Mouse (Mus musculus): ENCODE results near the gene Prss22. TPM values are rescaled to one million over a fixed set of nuclear protein-coding genes. Genes with fewer than 3 reads are reported as not detected.

Prss22 gene
- polyA plus RNA-seq, 1 experiment from 2014 or later, result not detected

DNA sequence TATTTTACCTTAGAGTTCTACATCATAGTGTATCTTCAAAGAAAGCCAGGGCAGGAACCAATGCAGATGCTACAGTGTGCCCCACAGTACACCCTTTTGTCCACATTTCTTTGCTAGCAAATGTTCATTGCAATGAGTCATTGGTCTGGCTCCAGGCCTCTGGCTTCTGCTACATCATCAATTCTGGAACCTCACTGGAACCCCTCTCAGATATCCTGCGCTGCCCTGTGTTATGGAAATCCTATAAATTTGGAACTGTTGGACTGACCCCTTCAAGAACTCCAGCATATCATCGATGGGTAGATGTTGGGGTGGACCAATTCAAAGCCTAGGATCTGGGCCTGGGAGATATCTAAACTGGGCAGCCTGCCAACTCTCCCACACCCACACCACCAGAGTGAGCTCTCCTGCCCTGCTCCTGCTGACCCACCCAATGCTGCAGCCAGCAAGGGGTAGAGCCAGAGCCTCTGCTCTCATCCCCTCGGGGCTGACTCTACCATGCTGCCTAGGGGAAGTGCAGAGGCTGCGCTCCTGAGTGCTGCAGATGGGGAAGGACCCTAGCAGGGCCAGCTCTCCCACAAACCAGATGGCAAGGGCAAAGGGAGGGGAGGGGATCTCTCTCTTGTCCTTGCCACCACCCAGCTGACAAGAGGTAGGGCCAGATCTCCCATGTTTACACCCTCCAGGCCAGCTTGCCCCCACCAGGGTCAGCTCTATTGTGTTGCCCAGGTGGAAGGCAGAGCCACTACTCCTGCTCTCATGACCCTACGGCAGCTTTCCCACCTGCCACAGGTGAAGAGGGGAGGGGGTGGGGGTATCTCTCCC is 23.7 kb upstream of the Prss22 start:
- Histone ChIP-seq H3K27ac (ENCODE audit: low read depth, low read length) (no peak overlapping the region), H3K4me2 (ENCODE audit: low read depth, low read length) (no peak overlapping the region), H3K4me3 (ENCODE audit: low read depth, low read length) (no peak overlapping the region), H3K9me3 (ENCODE audit: control insufficient read depth, low read length) (no peaks in the 10 kb centered on the region), H3K9ac (replicated peaks; ENCODE audit: low read depth, low read length) (no peak overlapping the region), H3K27me3 (ENCODE audit: control insufficient read depth, insufficient read depth, low read length) (no peaks in the 10 kb centered on the region), H3K4me1 (ENCODE audit: control insufficient read depth, insufficient read depth, low read length) (no peaks in the 10 kb centered on the region), H3K36me3 (ENCODE audit: control insufficient read depth, insufficient read depth, low read length) (no peaks in the 10 kb centered on the region)
- 82% methylated on average over 5 of the region's 5 CpGs for WGBS
- no peak for ATAC-seq (ENCODE audit: low read depth)

- Histone ChIP-seq H3K9me3 (ENCODE audit: control insufficient read depth, low read length) (no peaks in the 10 kb centered on the region), H3K9ac (replicated peaks; ENCODE audit: low read depth, low read length) (no peak overlapping the region), H3K4me1 (ENCODE audit: control insufficient read depth, insufficient read depth, low read length) (no peaks in the 10 kb centered on the region), H3K4me2 (ENCODE audit: low read depth, low read length) (no peak overlapping the region), H3K36me3 (ENCODE audit: control insufficient read depth, insufficient read depth, low read length) (no peaks in the 10 kb centered on the region), H3K27me3 (ENCODE audit: control insufficient read depth, insufficient read depth, low read length) (no peaks in the 10 kb centered on the region), H3K4me3 (ENCODE audit: low read depth, low read length) (no peak overlapping the region), H3K27ac (ENCODE audit: low read depth, low read length) (no peak overlapping the region)
- WGBS, result 87% methylated on average over 6 of the region's 6 CpGs
- no peak for ATAC-seq (ENCODE audit: low read depth)
Observed at GRCm38 (mm10) chr17:24020696-24021095, 22.8 kb upstream of the Prss22 start.

- no peaks in the 10 kb centered on the region for H3K27me3 ChIP-seq (ENCODE audit: control insufficient read depth, insufficient read depth, low read length)
- no peak overlapping the region for H3K4me2 ChIP-seq (ENCODE audit: low read depth, low read length)
- H3K36me3 ChIP-seq (ENCODE audit: control insufficient read depth, insufficient read depth, low read length), result no peaks in the 10 kb centered on the region
- WGBS, result 26% methylated on average over 14 of the region's 14 CpGs
- no peaks in the 10 kb centered on the region for H3K9me3 ChIP-seq (ENCODE audit: control insufficient read depth, low read length)
- H3K4me3 ChIP-seq (ENCODE audit: low read depth, low read length), result no peak overlapping the region
- H3K27ac ChIP-seq (ENCODE audit: low read depth, low read length), result no peak overlapping the region
- no peak for ATAC-seq (ENCODE audit: low read depth)
- H3K4me1 ChIP-seq (ENCODE audit: control insufficient read depth, insufficient read depth, low read length), result no peaks in the 10 kb centered on the region
- H3K9ac ChIP-seq (replicated peaks; ENCODE audit: low read depth, low read length), result no peak overlapping the region
Observed at GRCm38 (mm10) chr17:24015727-24016126, 17.8 kb upstream of the Prss22 start.

GRCm38 (mm10) chr17:24014433-24014965 is 16.6 kb upstream of the Prss22 start:
- 86% methylated on average over 5 of the region's 5 CpGs for WGBS
- Histone ChIP-seq H3K4me2 (ENCODE audit: low read depth, low read length) (no peak overlapping the region), H3K9me3 (ENCODE audit: control insufficient read depth, low read length) (no peaks in the 10 kb centered on the region), H3K27me3 (ENCODE audit: control insufficient read depth, insufficient read depth, low read length) (no peaks in the 10 kb centered on the region), H3K9ac (replicated peaks; ENCODE audit: low read depth, low read length) (no peak overlapping the region), H3K4me3 (ENCODE audit: low read depth, low read length) (no peak overlapping the region), H3K27ac (ENCODE audit: low read depth, low read length) (no peak overlapping the region), H3K4me1 (ENCODE audit: control insufficient read depth, insufficient read depth, low read length) (no peaks in the 10 kb centered on the region), H3K36me3 (ENCODE audit: control insufficient read depth, insufficient read depth, low read length) (no peaks in the 10 kb centered on the region)
- ATAC-seq (ENCODE audit: low read depth), result no peak

- Histone ChIP-seq H3K4me2 (ENCODE audit: low read depth, low read length) (no peak overlapping the region), H3K36me3 (ENCODE audit: control insufficient read depth, insufficient read depth, low read length) (no peaks in the 10 kb centered on the region), H3K27me3 (ENCODE audit: control insufficient read depth, insufficient read depth, low read length) (no peaks in the 10 kb centered on the region), H3K9ac (replicated peaks; ENCODE audit: low read depth, low read length) (no peak overlapping the region), H3K4me3 (ENCODE audit: low read depth, low read length) (no peak overlapping the region), H3K9me3 (ENCODE audit: control insufficient read depth, low read length) (no peaks in the 10 kb centered on the region), H3K4me1 (ENCODE audit: control insufficient read depth, insufficient read depth, low read length) (no peaks in the 10 kb centered on the region), H3K27ac (ENCODE audit: low read depth, low read length) (no peak overlapping the region)
- ATAC-seq (ENCODE audit: low read depth), result no peak
- WGBS, result 74% methylated on average over 2 of the region's 2 CpGs
Observed at GRCm38 (mm10) chr17:24012921-24013320, 15.0 kb upstream of the Prss22 start.

GRCm38 (mm10) chr17:24009617-24010016 is 11.7 kb upstream of the Prss22 start:
- H3K27me3 ChIP-seq (ENCODE audit: control insufficient read depth, insufficient read depth, low read length), result no peaks in the 10 kb centered on the region
- no peaks in the 10 kb centered on the region for H3K36me3 ChIP-seq (ENCODE audit: control insufficient read depth, insufficient read depth, low read length)
- no peak overlapping the region for H3K27ac ChIP-seq (ENCODE audit: low read depth, low read length)
- H3K4me2 ChIP-seq (ENCODE audit: low read depth, low read length), result no peak overlapping the region
- no peaks in the 10 kb centered on the region for H3K9me3 ChIP-seq (ENCODE audit: control insufficient read depth, low read length)
- 34% methylated on average over 5 of the region's 5 CpGs for WGBS
- ATAC-seq (ENCODE audit: low read depth), result no peak
- no peak overlapping the region for H3K9ac ChIP-seq (replicated peaks; ENCODE audit: low read depth, low read length)
- H3K4me1 ChIP-seq (ENCODE audit: control insufficient read depth, insufficient read depth, low read length), result no peaks in the 10 kb centered on the region
- no peak overlapping the region for H3K4me3 ChIP-seq (ENCODE audit: low read depth, low read length)

DNA sequence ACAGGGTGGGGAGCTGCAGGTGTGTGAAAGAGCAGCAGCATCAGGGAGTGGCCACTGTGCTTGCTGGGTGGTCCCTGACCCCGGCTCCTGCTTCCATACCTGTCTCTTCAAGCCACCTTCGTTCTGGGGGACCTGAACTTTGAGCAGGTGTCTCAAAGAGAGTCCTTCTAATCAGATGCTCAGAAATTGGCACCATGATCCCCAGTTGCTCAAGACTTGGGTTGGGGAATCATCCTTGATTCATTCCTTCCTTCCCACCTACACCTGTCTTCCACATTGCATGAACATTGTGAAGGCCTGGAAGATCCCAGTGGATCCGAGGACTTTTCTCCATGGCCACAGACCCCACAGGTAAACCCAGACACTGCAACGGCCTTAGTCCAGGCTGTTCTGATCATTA is 10.2 kb upstream of the Prss22 start:
- WGBS, result 85% methylated on average over 4 of the region's 4 CpGs
- no peaks in the 10 kb centered on the region for H3K4me1 ChIP-seq (ENCODE audit: control insufficient read depth, insufficient read depth, low read length)
- no peaks in the 10 kb centered on the region for H3K9me3 ChIP-seq (ENCODE audit: control insufficient read depth, low read length)
- no peak overlapping the region for H3K4me3 ChIP-seq (ENCODE audit: low read depth, low read length)
- no peaks in the 10 kb centered on the region for H3K36me3 ChIP-seq (ENCODE audit: control insufficient read depth, insufficient read depth, low read length)
- no peaks in the 10 kb centered on the region for H3K27me3 ChIP-seq (ENCODE audit: control insufficient read depth, insufficient read depth, low read length)
- H3K9ac ChIP-seq (replicated peaks; ENCODE audit: low read depth, low read length), result no peak overlapping the region
- ATAC-seq (ENCODE audit: low read depth), result no peak
- no peak overlapping the region for H3K27ac ChIP-seq (ENCODE audit: low read depth, low read length)
- H3K4me2 ChIP-seq (ENCODE audit: low read depth, low read length), result no peak overlapping the region

DNA sequence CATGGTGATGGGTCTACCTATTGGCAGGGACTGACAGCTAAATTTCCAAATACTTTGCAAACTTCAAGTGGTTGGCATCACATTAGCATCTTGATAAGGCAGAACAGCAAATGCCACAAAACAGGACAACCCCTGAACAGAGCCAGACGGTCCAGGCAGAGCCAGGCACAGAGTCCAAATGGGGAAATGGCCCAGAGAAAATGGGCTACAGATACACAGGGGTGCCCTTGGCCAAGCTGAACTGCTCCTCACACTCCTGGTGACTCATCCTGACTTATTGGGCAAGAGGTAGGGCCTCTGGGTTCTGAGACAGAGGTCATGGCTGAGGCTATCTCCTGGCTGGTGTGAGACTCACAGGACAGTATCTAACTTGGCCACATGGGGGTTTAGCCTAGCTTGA is 9.5 kb upstream of the Prss22 start:
- Histone ChIP-seq H3K36me3 (ENCODE audit: control insufficient read depth, insufficient read depth, low read length) (no peaks in the 10 kb centered on the region), H3K9me3 (ENCODE audit: control insufficient read depth, low read length) (no peaks in the 10 kb centered on the region), H3K4me2 (ENCODE audit: low read depth, low read length) (no peak overlapping the region), H3K4me3 (ENCODE audit: low read depth, low read length) (no peak overlapping the region), H3K27ac (ENCODE audit: low read depth, low read length) (no peak overlapping the region), H3K27me3 (ENCODE audit: control insufficient read depth, insufficient read depth, low read length) (no peaks in the 10 kb centered on the region), H3K4me1 (ENCODE audit: control insufficient read depth, insufficient read depth, low read length) (no peaks in the 10 kb centered on the region), H3K9ac (replicated peaks; ENCODE audit: low read depth, low read length) (no peak overlapping the region)
- WGBS, result 74% methylated on average over 1 of the region's 1 CpGs
- no peak for ATAC-seq (ENCODE audit: low read depth)

DNA sequence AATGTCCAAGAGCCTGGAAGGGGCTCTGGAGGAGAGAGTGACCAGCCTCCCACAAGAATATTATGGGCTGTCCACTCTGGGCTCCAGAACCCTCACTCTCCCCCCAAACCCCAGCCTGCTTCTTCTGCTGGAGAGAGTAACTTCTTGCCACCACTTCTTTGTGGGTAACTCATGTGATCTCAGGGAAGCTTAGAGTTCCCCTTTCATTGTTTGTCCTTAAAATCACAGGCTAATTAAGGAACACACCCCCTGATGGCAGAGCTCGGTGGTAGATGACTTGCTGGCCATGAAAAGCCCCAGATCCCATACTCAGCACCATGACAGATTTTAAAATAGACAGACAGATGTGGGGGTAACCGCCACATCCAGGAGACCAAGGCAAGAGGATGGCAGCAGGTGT is 9.0 kb upstream of the Prss22 start:
- no peak overlapping the region for H3K9ac ChIP-seq (replicated peaks; ENCODE audit: low read depth, low read length)
- H3K9me3 ChIP-seq (ENCODE audit: control insufficient read depth, low read length), result no peaks in the 10 kb centered on the region
- no peak overlapping the region for H3K4me3 ChIP-seq (ENCODE audit: low read depth, low read length)
- no peak overlapping the region for H3K27ac ChIP-seq (ENCODE audit: low read depth, low read length)
- H3K27me3 ChIP-seq (ENCODE audit: control insufficient read depth, insufficient read depth, low read length), result no peaks in the 10 kb centered on the region
- 44% methylated on average over 2 of the region's 2 CpGs for WGBS
- ATAC-seq (ENCODE audit: low read depth), result no peak
- H3K4me1 ChIP-seq (ENCODE audit: control insufficient read depth, insufficient read depth, low read length), result no peaks in the 10 kb centered on the region
- no peaks in the 10 kb centered on the region for H3K36me3 ChIP-seq (ENCODE audit: control insufficient read depth, insufficient read depth, low read length)
- H3K4me2 ChIP-seq (ENCODE audit: low read depth, low read length), result no peak overlapping the region
